Mouse (Mus musculus) midbrain, embryonic 13.5 days (tissue): ENCODE data around the gene Olfr1043. TPM values are rescaled to one million over a fixed set of nuclear protein-coding genes. Genes with fewer than 3 reads are reported as not detected.
"Not testable (repeated sequence)": the region's sequence is repeated elsewhere in the genome, so short reads cannot be mapped to it uniquely, and the experiment has no call there.

Experiments used
- ATAC-seq: fragments of 200-750 bp; cut with Nextera tagmentation; 2 replicates; pipeline ENCODE4 v1.8.0; 2017; ENCODE audit warnings: mild to moderate bottlenecking, moderate TSS enrichment, moderate library complexity
- H3K27ac ChIP-seq: fragments of 300-500 bp; sonication (generic); 2 replicates; pipeline ENCODE4 v1.5.1; 2015; ENCODE audit warnings: inconsistent platforms, mild to moderate bottlenecking, moderate library complexity
- H3K27me3 ChIP-seq: fragments of 300-500 bp; sonication (generic); 2 replicates; pipeline ENCODE4 v1.6.1; 2015; ENCODE audit warnings: mild to moderate bottlenecking, inconsistent platforms
- H3K36me3 ChIP-seq: fragments of 300-500 bp; sonication (generic); 2 replicates; pipeline ENCODE4 v1.6.1; 2015; ENCODE audit warnings: mild to moderate bottlenecking, inconsistent platforms
- H3K4me1 ChIP-seq: fragments of 300-500 bp; sonication (generic); replicated peaks from 2 replicates; pipeline ENCODE4 v1.6.1; 2015; ENCODE audit warnings: inconsistent platforms
- H3K4me2 ChIP-seq: fragments of 300-500 bp; sonication (generic); replicated peaks from 2 replicates; pipeline ENCODE4 v1.6.1; 2015; ENCODE audit warnings: moderate library complexity, mild to moderate bottlenecking, inconsistent platforms
- H3K4me3 ChIP-seq: fragments of 300-500 bp; sonication (generic); replicated peaks from 2 replicates; pipeline ENCODE4 v1.5.1; 2015; ENCODE audit warnings: mild to moderate bottlenecking, inconsistent platforms
- H3K9ac ChIP-seq: fragments of 300-500 bp; sonication (generic); replicated peaks from 2 replicates; pipeline ENCODE4 v1.6.1; 2015; ENCODE audit warnings: mild to moderate bottlenecking, inconsistent platforms
- H3K9me3 ChIP-seq: fragments of 300-500 bp; sonication (generic); 2 replicates; pipeline ENCODE4 v1.6.1; 2016; ENCODE audit warnings: mild to moderate bottlenecking, inconsistent platforms
- WGBS: fragments of 180-500 bp; shearing (Covaris S2); methylation state at CpG from one replicate; pipeline ENCODE4 v1.1.7; 2015; 5-methylcytosine and 5-hydroxymethylcytosine counted together
- polyA plus RNA-seq: library from polyadenylated mRNA; unstranded; fragments of >200 nt; fragmentation: Nextera tagmentation; extraction: Ambion mirVana; gene quantifications from 2 replicates; pipeline ENCODE4 v1.2.1, GENCODE M21; 2015

Olfr1043 gene
- polyA plus RNA-seq = not detected in 2 replicates

GRCm38 (mm10) chr2:86167422-86167821, at the start of gene Olfr1043:
Olfr1043 (minus strand) TSS chr2:86167522.
- 92% methylated on average over 2 of the region's 2 CpGs for WGBS
- H3K4me3 ChIP-seq = no peak within 1 kb of the TSS
- no peaks in the 10 kb centered on the region for H3K36me3 ChIP-seq
- no peaks in the 10 kb centered on the region for H3K9me3 ChIP-seq
- H3K27me3 ChIP-seq = no peaks in the 10 kb centered on the region
- no peak within 1 kb of the TSS for H3K9ac ChIP-seq
- H3K4me1 ChIP-seq = no peaks in the 10 kb centered on the region
- H3K4me2 ChIP-seq = no peak within 1 kb of the TSS
- ATAC-seq = no peak
- H3K27ac ChIP-seq = no peak within 1 kb of the TSS

- Histone ChIP-seq H3K4me2 (no peak within 1 kb of the TSS), H3K4me3 (no peak within 1 kb of the TSS), H3K4me1 (no peaks in the 10 kb centered on the region), H3K9me3 (no peaks in the 10 kb centered on the region), H3K27ac (no peak within 1 kb of the TSS), H3K9ac (no peak within 1 kb of the TSS), H3K36me3 (no peaks in the 10 kb centered on the region), H3K27me3 (no peaks in the 10 kb centered on the region)
- ATAC-seq = no peak
Measured at GRCm38 (mm10) chr2:86202909-86203308, 35.6 kb upstream of the Olfr1043 start, which contains the start of gene Olfr1045. Olfr1045 (minus strand) TSS chr2:86203009.

GRCm38 (mm10) chr2:86195863-86196262, 28.5 kb upstream of the Olfr1043 start:
- H3K4me1 ChIP-seq = no peaks in the 10 kb centered on the region
- WGBS = 54% methylated on average over 1 of the region's 1 CpGs
- no peak overlapping the region for H3K4me2 ChIP-seq
- no peak overlapping the region for H3K27ac ChIP-seq
- H3K4me3 ChIP-seq = no peak overlapping the region
- H3K9me3 ChIP-seq = no peaks in the 10 kb centered on the region
- ATAC-seq = no peak
- H3K9ac ChIP-seq = no peak overlapping the region
- H3K27me3 ChIP-seq = no peaks in the 10 kb centered on the region
- no peaks in the 10 kb centered on the region for H3K36me3 ChIP-seq

- no peaks in the 10 kb centered on the region for H3K9me3 ChIP-seq
- no peaks in the 10 kb centered on the region for H3K27me3 ChIP-seq
- no peak within 1 kb of the TSS for H3K4me3 ChIP-seq
- H3K9ac ChIP-seq = no peak within 1 kb of the TSS
- no peak within 1 kb of the TSS for H3K4me2 ChIP-seq
- H3K36me3 ChIP-seq = no peaks in the 10 kb centered on the region
- H3K4me1 ChIP-seq = no peaks in the 10 kb centered on the region
- no peak within 1 kb of the TSS for H3K27ac ChIP-seq
- ATAC-seq = no peak
Measured at GRCm38 (mm10) chr2:86185583-86185982, 18.3 kb upstream of the Olfr1043 start, which contains the start of gene Olfr52. Olfr52 (minus strand) TSS chr2:86185683.

GRCm38 (mm10) chr2:86179950-86180349, 12.6 kb upstream of the Olfr1043 start:
- Histone ChIP-seq H3K4me2 (no peak overlapping the region), H3K27ac (no peak overlapping the region), H3K36me3 (no peaks in the 10 kb centered on the region), H3K4me1 (no peaks in the 10 kb centered on the region), H3K9ac (no peak overlapping the region), H3K4me3 (no peak overlapping the region), H3K9me3 (no peaks in the 10 kb centered on the region), H3K27me3 (no peaks in the 10 kb centered on the region)
- ATAC-seq = no peak
- 82% methylated on average over 3 of the region's 3 CpGs for WGBS

- no peak for ATAC-seq
Measured at GRCm38 (mm10) chr2:86177720-86178119, 10.4 kb upstream of the Olfr1043 start, which contains the start of gene Olfr1044. Olfr1044 (minus strand) TSS chr2:86177820.

GRCm38 (mm10) chr2:86175422-86175821, 8.1 kb upstream of the Olfr1043 start:
- H3K9ac ChIP-seq, H3K4me3 ChIP-seq, H3K4me2 ChIP-seq, H3K27ac ChIP-seq, ATAC-seq, H3K27me3 ChIP-seq, H3K9me3 ChIP-seq, H3K4me1 ChIP-seq, H3K36me3 ChIP-seq: not testable (repeated sequence)
- WGBS = 84% methylated on average over 7 of the region's 7 CpGs

More at GRCm38 (mm10) chr2:86177720-86178119, 10.4 kb upstream of the Olfr1043 start, which contains the start of gene Olfr1044:
- no peak within 1 kb of the TSS for H3K9ac ChIP-seq
- no peak within 1 kb of the TSS for H3K4me3 ChIP-seq
- no peak within 1 kb of the TSS for H3K27ac ChIP-seq
- no peak within 1 kb of the TSS for H3K4me2 ChIP-seq
- no peaks in the 10 kb centered on the region for H3K36me3 ChIP-seq
- no peaks in the 10 kb centered on the region for H3K9me3 ChIP-seq
- no peaks in the 10 kb centered on the region for H3K27me3 ChIP-seq
- H3K4me1 ChIP-seq = no peaks in the 10 kb centered on the region

GRCm38 (mm10) chr2:86161738-86162137, 5.6 kb downstream of the Olfr1043 start, which contains the start of gene Olfr1042:
Olfr1042 (minus strand) TSS chr2:86161838.
- Histone ChIP-seq H3K4me2 (no peak within 1 kb of the TSS), H3K27me3 (no peaks in the 10 kb centered on the region), H3K4me1 (no peaks in the 10 kb centered on the region), H3K9ac (no peak within 1 kb of the TSS), H3K4me3 (no peak within 1 kb of the TSS), H3K36me3 (no peaks in the 10 kb centered on the region), H3K9me3 (no peaks in the 10 kb centered on the region), H3K27ac (no peak within 1 kb of the TSS)
- ATAC-seq = no peak
- 89% methylated on average over 2 of the region's 2 CpGs for WGBS

- H3K9me3 ChIP-seq = no peaks in the 10 kb centered on the region
- 89% methylated on average over 1 of the region's 1 CpGs for WGBS
- no peak within 1 kb of the TSS for H3K4me3 ChIP-seq
- no peak within 1 kb of the TSS for H3K27ac ChIP-seq
- no peak within 1 kb of the TSS for H3K4me2 ChIP-seq
- H3K36me3 ChIP-seq = no peaks in the 10 kb centered on the region
- no peaks in the 10 kb centered on the region for H3K4me1 ChIP-seq
- ATAC-seq = no peak
- no peak within 1 kb of the TSS for H3K9ac ChIP-seq
- no peaks in the 10 kb centered on the region for H3K27me3 ChIP-seq
Measured at GRCm38 (mm10) chr2:86146632-86147031, 20.7 kb downstream of the Olfr1043 start, which contains the start of gene Olfr1040. Olfr1040 (minus strand) TSS chr2:86146732.

GRCm38 (mm10) chr2:86135828-86136227, 31.5 kb downstream of the Olfr1043 start, which contains the start of gene Olfr1039:
Olfr1039 (minus strand) TSS chr2:86135928.
- 95% methylated on average over 1 of the region's 1 CpGs for WGBS
- no peak for ATAC-seq
- no peaks in the 10 kb centered on the region for H3K36me3 ChIP-seq
- H3K4me3 ChIP-seq = no peak within 1 kb of the TSS
- no peak within 1 kb of the TSS for H3K9ac ChIP-seq
- no peaks in the 10 kb centered on the region for H3K4me1 ChIP-seq
- H3K27ac ChIP-seq = no peak within 1 kb of the TSS
- no peak within 1 kb of the TSS for H3K4me2 ChIP-seq
- no peaks in the 10 kb centered on the region for H3K27me3 ChIP-seq
- no peaks in the 10 kb centered on the region for H3K9me3 ChIP-seq

Other genes starting within 250 kb of the Olfr1043 start
- gene Olfr1026, start 246.0 kb downstream of the Olfr1043 start, polyA plus RNA-seq = not detected in 2 replicates
- not detected in 2 replicates for gene Olfr1028, start 217.1 kb downstream of the Olfr1043 start, polyA plus RNA-seq
- gene Olfr1029, start 193.6 kb downstream of the Olfr1043 start, polyA plus RNA-seq = not detected in 2 replicates
- not detected in 2 replicates for gene Olfr1030, start 188.2 kb downstream of the Olfr1043 start, polyA plus RNA-seq
- gene Olfr1031, start 177.2 kb downstream of the Olfr1043 start, polyA plus RNA-seq = not detected in 2 replicates
- not detected in 2 replicates for gene Olfr1032, start 162.0 kb downstream of the Olfr1043 start, polyA plus RNA-seq
- not detected in 2 replicates for gene Olfr1033, start 146.9 kb downstream of the Olfr1043 start, polyA plus RNA-seq
- not detected in 2 replicates for gene Olfr1034, start 121.7 kb downstream of the Olfr1043 start, polyA plus RNA-seq
- not detected in 2 replicates for gene Olfr1036, start 93.5 kb downstream of the Olfr1043 start, polyA plus RNA-seq
- gene Olfr1037, start 80.1 kb downstream of the Olfr1043 start, polyA plus RNA-seq = not detected in 2 replicates
- gene Olfr1039, start 31.6 kb downstream of the Olfr1043 start, polyA plus RNA-seq = not detected in 2 replicates
- gene Olfr1040, start 20.8 kb downstream of the Olfr1043 start, polyA plus RNA-seq = not detected in 2 replicates
- gene Olfr1042, start 5.7 kb downstream of the Olfr1043 start, polyA plus RNA-seq = not detected in 2 replicates
- gene Olfr1044, start 10.3 kb upstream of the Olfr1043 start, polyA plus RNA-seq = not detected in 2 replicates
- gene Olfr52, start 18.2 kb upstream of the Olfr1043 start, polyA plus RNA-seq = not detected in 2 replicates
- gene Olfr1045, start 35.5 kb upstream of the Olfr1043 start, polyA plus RNA-seq = not detected in 2 replicates
- gene Olfr1046, start 51.8 kb upstream of the Olfr1043 start, polyA plus RNA-seq = not detected in 2 replicates
- gene Olfr1047, start 63.9 kb upstream of the Olfr1043 start, polyA plus RNA-seq = not detected in 2 replicates
- gene Olfr1048, start 72.8 kb upstream of the Olfr1043 start, polyA plus RNA-seq = not detected in 2 replicates
- gene Olfr1049, start 90.8 kb upstream of the Olfr1043 start, polyA plus RNA-seq = not detected in 2 replicates
- not detected in 2 replicates for gene Olfr1051, start 111.6 kb upstream of the Olfr1043 start, polyA plus RNA-seq
- gene Olfr1052, start 124.9 kb upstream of the Olfr1043 start, polyA plus RNA-seq = not detected in 2 replicates
- gene Olfr1053, start 147.8 kb upstream of the Olfr1043 start, polyA plus RNA-seq = not detected in 2 replicates
- not detected in 2 replicates for gene Olfr1054, start 167.9 kb upstream of the Olfr1043 start, polyA plus RNA-seq
- gene Olfr1055, start 182.8 kb upstream of the Olfr1043 start, polyA plus RNA-seq = not detected in 2 replicates
- gene Olfr1056, start 194.9 kb upstream of the Olfr1043 start, polyA plus RNA-seq = not detected in 2 replicates
- not detected in 2 replicates for gene Olfr1057, start 210.9 kb upstream of the Olfr1043 start, polyA plus RNA-seq
- not detected in 2 replicates for gene Olfr1058, start 221.0 kb upstream of the Olfr1043 start, polyA plus RNA-seq
- not detected in 2 replicates for gene Olfr1061, start 246.5 kb upstream of the Olfr1043 start, polyA plus RNA-seq